Mouse (Mus musculus) lung, adult 2 months (tissue): ENCODE results near the gene Cep57l1. TPM values are rescaled to one million over a fixed set of nuclear protein-coding genes. Genes with fewer than 3 reads are reported as not detected.
"Not testable (repeated sequence)": the region's sequence is repeated elsewhere in the genome, so short reads cannot be mapped to it uniquely, and the experiment has no call there.

Source experiments
- DNase-seq: peaks from one replicate; pipeline ENCODE4 v3.0.0; 2022
- H3K4me1 ChIP-seq: fragments of 200-500 bp; 2 replicates; pipeline ENCODE4 v1.6.1; 2011; ENCODE audit warnings: low read length; ENCODE audit not compliant: control insufficient read depth, insufficient read depth
- H3K4me3 ChIP-seq: fragments of 200-500 bp; replicated peaks from 2 replicates; pipeline ENCODE3; 2011; ENCODE audit warnings: low read depth, mild to moderate bottlenecking, control low read depth, low read length; ENCODE audit errors: extremely low read depth
- CTCF ChIP-seq: fragments of 200-500 bp; IDR thresholded peaks from 2 replicates; pipeline ENCODE4 v1.5.1; 2011; ENCODE audit warnings: mild to moderate bottlenecking, low read length, control low read depth; ENCODE audit not compliant: insufficient read depth
- POLR2A ChIP-seq: fragments of 200-500 bp; IDR thresholded peaks from 2 replicates; pipeline ENCODE4 v1.6.1; 2011; ENCODE audit warnings: low read depth, mild to moderate bottlenecking, control low read depth, low read length, borderline replicate concordance; ENCODE audit errors: extremely low read depth
- WGBS: fragments of 180-500 bp; shearing (Covaris S2); methylation state at CpG from one replicate; pipeline ENCODE4 v1.1.7; 2018; 5-methylcytosine and 5-hydroxymethylcytosine counted together
- polyA plus RNA-seq: library from polyadenylated mRNA; depleted of rRNA; stranded (reverse); fragments of >200 nt; gene quantifications from 2 replicates; pipeline ENCODE4 v1.2.3, GENCODE M21; 2012

Gene Cep57l1
- polyA plus RNA-seq, 1 experiment: 1.4 TPM

GRCm38 (mm10) chr10:41829191-41829590, 19.5 kb upstream of the Cep57l1 start:
- WGBS: 87% methylated on average over 5 of the region's 5 CpGs

GRCm38 (mm10) chr10:41827784-41828183, 18.1 kb upstream of the Cep57l1 start:
- no peak for TF ChIP-seq CTCF
- no peak for TF ChIP-seq POLR2A
- DNase-seq: no peak
- 87% methylated on average over 4 of the region's 4 CpGs for WGBS
- H3K4me3 ChIP-seq: no peak overlapping the region
- H3K4me1 ChIP-seq: peaks cover 3% of the 10 kb centered on the region

More at GRCm38 (mm10) chr10:41829191-41829590, 19.5 kb upstream of the Cep57l1 start:
- H3K4me1 ChIP-seq: peaks cover 3% of the 10 kb centered on the region
- H3K4me3 ChIP-seq: no peak overlapping the region
- TF ChIP-seq POLR2A (no peak), CTCF (no peak)
- no peak for DNase-seq

GRCm38 (mm10) chr10:41826526-41827116, 16.9 kb upstream of the Cep57l1 start:
- DNase-seq: no peak
- WGBS: 76% methylated on average over 6 of the region's 6 CpGs
- H3K4me3 ChIP-seq: no peak overlapping the region
- H3K4me1 ChIP-seq: no peaks in the 10 kb centered on the region
- TF ChIP-seq POLR2A (no peak), CTCF (no peak)

GRCm38 (mm10) chr10:41825996-41826395, 16.3 kb upstream of the Cep57l1 start:
- Histone ChIP-seq H3K4me1 (no peaks in the 10 kb centered on the region), H3K4me3 (no peak overlapping the region)
- DNase-seq: no peak
- TF ChIP-seq CTCF (no peak), POLR2A (no peak)
- 74% methylated on average over 4 of the region's 4 CpGs for WGBS

- Histone ChIP-seq H3K4me3 (no peak overlapping the region), H3K4me1 (no peaks in the 10 kb centered on the region)
- TF ChIP-seq POLR2A (no peak), CTCF (no peak)
- no peak for DNase-seq
- WGBS: 84% methylated on average over 10 of the region's 10 CpGs
Measured at GRCm38 (mm10) chr10:41825041-41825440, 15.4 kb upstream of the Cep57l1 start.

GRCm38 (mm10) chr10:41823916-41824315, 14.2 kb upstream of the Cep57l1 start:
- WGBS: 67% methylated on average over 4 of the region's 4 CpGs
- no peak overlapping the region for H3K4me3 ChIP-seq
- no peak for DNase-seq
- no peak for TF ChIP-seq CTCF
- TF ChIP-seq POLR2A: no peak
- no peaks in the 10 kb centered on the region for H3K4me1 ChIP-seq

GRCm38 (mm10) chr10:41823282-41823675, 13.6 kb upstream of the Cep57l1 start:
- 98% methylated on average over 4 of the region's 4 CpGs for WGBS
- H3K4me3 ChIP-seq, DNase-seq, H3K4me1 ChIP-seq: not testable (repeated sequence)

GRCm38 (mm10) chr10:41822573-41823281, 13.1 kb upstream of the Cep57l1 start:
- no peak for DNase-seq
- WGBS: 59% methylated on average over 5 of the region's 5 CpGs
- no peak for TF ChIP-seq POLR2A
- TF ChIP-seq CTCF: no peak
- Histone ChIP-seq H3K4me3 (no peak overlapping the region), H3K4me1 (no peaks in the 10 kb centered on the region)

- no peak for DNase-seq
- WGBS: 85% methylated on average over 6 of the region's 6 CpGs
- TF ChIP-seq CTCF: no peak
- no peak for TF ChIP-seq POLR2A
- Histone ChIP-seq H3K4me1 (peaks cover 2% of the 10 kb centered on the region), H3K4me3 (no peak overlapping the region)
Measured at GRCm38 (mm10) chr10:41821171-41821570, 11.5 kb upstream of the Cep57l1 start.

- H3K4me3 ChIP-seq: no peak overlapping the region
- 95% methylated on average over 5 of the region's 5 CpGs for WGBS
- peaks cover 2% of the 10 kb centered on the region for H3K4me1 ChIP-seq
- no peak for TF ChIP-seq POLR2A
- no peak for TF ChIP-seq CTCF
- no peak for DNase-seq
Measured at GRCm38 (mm10) chr10:41820401-41820800, 10.7 kb upstream of the Cep57l1 start.

- Histone ChIP-seq H3K4me1 (peaks cover 2% of the 10 kb centered on the region), H3K4me3 (no peak overlapping the region)
- WGBS: 67% methylated on average over 3 of the region's 3 CpGs
- TF ChIP-seq CTCF (no peak), POLR2A (no peak)
- DNase-seq: no peak
Measured at GRCm38 (mm10) chr10:41819307-41819706, 9.6 kb upstream of the Cep57l1 start.

GRCm38 (mm10) chr10:41818733-41819070, 9.0 kb upstream of the Cep57l1 start:
- H3K4me1 ChIP-seq, H3K4me3 ChIP-seq, DNase-seq: not testable (repeated sequence)
- 72% methylated on average over 6 of the region's 6 CpGs for WGBS
